Mouse (Mus musculus) lung, embryonic 16.5 days (tissue): ENCODE measurements at regions not wholly inside any gene's neighbourhood (a gene's known extent, or its start where the extent isn't known, plus 50 kb on each side); places are given as distances from the start of the nearest gene placed in this dataset.

Experiments used
- ATAC-seq: fragments of 200-750 bp; cut with Nextera tagmentation; 2 replicates; pipeline ENCODE4 v1.8.0; 2017; ENCODE audit warnings: low read depth, mild to moderate bottlenecking, moderate library complexity
- H3K27ac ChIP-seq: fragments of 300-500 bp; sonication (generic); 2 replicates; pipeline ENCODE4 v1.5.1; 2014; ENCODE audit warnings: mild to moderate bottlenecking, control low read depth, low read length
- H3K27me3 ChIP-seq: fragments of 300-500 bp; sonication (generic); 2 replicates; pipeline ENCODE4 v1.6.1; 2014; ENCODE audit warnings: low read depth, low read length, mixed read lengths; ENCODE audit not compliant: control insufficient read depth, insufficient read depth
- H3K36me3 ChIP-seq: fragments of 300-500 bp; sonication (generic); 2 replicates; pipeline ENCODE4 v1.6.1; 2014; ENCODE audit warnings: low read length; ENCODE audit not compliant: control insufficient read depth, insufficient read depth
- H3K4me1 ChIP-seq: fragments of 300-500 bp; sonication (generic); replicated peaks from 2 replicates; pipeline ENCODE4 v1.6.1; 2014; ENCODE audit warnings: low read length, mixed read lengths; ENCODE audit not compliant: control insufficient read depth, insufficient read depth
- H3K4me2 ChIP-seq: fragments of 300-500 bp; sonication (generic); 2 replicates; pipeline ENCODE4 v1.6.1; 2014; ENCODE audit warnings: low read depth, low read length, control low read depth
- H3K4me3 ChIP-seq: fragments of 300-500 bp; sonication (generic); 2 replicates; pipeline ENCODE4 v1.5.1; 2014; ENCODE audit warnings: mild to moderate bottlenecking, low read length, control low read depth
- H3K9ac ChIP-seq: fragments of 300-500 bp; sonication (generic); 2 replicates; pipeline ENCODE4 v1.6.1; 2014; ENCODE audit warnings: low read length, control low read depth
- H3K9me3 ChIP-seq: fragments of 300-500 bp; sonication (generic); 2 replicates; pipeline ENCODE4 v1.6.1; 2016; ENCODE audit warnings: low read length; ENCODE audit not compliant: control insufficient read depth
- WGBS: fragments of 180-500 bp; shearing (Covaris S2); extraction: QIAGEN DNeasy Blood & Tissue Kit; methylation state at CpG from one replicate; pipeline ENCODE4 v1.1.7; 2014; 5-methylcytosine and 5-hydroxymethylcytosine counted together

GRCm38 (mm10) chr3:12151329-12151728, 1815.8 kb upstream of the Gm38303 start:
- no peaks in the 10 kb centered on the region for H3K27me3 ChIP-seq
- no peaks in the 10 kb centered on the region for H3K36me3 ChIP-seq
- H3K4me3 ChIP-seq = no peak overlapping the region
- no peak overlapping the region for H3K4me2 ChIP-seq
- H3K9ac ChIP-seq = no peak overlapping the region
- no peak overlapping the region for H3K27ac ChIP-seq
- ATAC-seq = peak; percentile 56
- WGBS = 58% methylated on average over 5 of the region's 5 CpGs
- no peaks in the 10 kb centered on the region for H3K4me1 ChIP-seq
- H3K9me3 ChIP-seq = no peaks in the 10 kb centered on the region
